In genomic region chr3:89843148-89843547, GRCm38 (mm10) we compare ENCODE assay signal across 9 mouse cellular contexts. TPM values are rescaled to one million over a fixed set of nuclear protein-coding genes. Genes with fewer than 3 reads are reported as not detected.
DNase-seq lines count a peak whose midpoint lies in the region; ATAC-seq and TF ChIP-seq lines count a peak whose summit lies in the region.
"Had no signal": no experiment of that assay in that cellular context is flagged by ENCODE, and none has a peak within 500 bp of the region (broad histone marks: within the 10 kb centered on the region; RNA-seq: fewer than 3 reads in every experiment).

No protein-coding gene starts in this region.

- peaks cover 19% of the 10 kb centered on the region; the same call in 1 of the 2 replicates for H3K36me3 ChIP-seq in heart, embryonic 13.5 days
- no peaks in the 10 kb centered on the region for H3K36me3 ChIP-seq in liver, adult 2 months (ENCODE audit: control insufficient read depth, insufficient read depth, low read length)
- H3K36me3 ChIP-seq in spleen, adult 2 months (ENCODE audit: control insufficient read depth, insufficient read depth, low read length), result no peaks in the 10 kb centered on the region
- no peaks in the 10 kb centered on the region for H3K36me3 ChIP-seq in forebrain, embryonic 13.5 days (ENCODE audit: poor library complexity, severe bottlenecking)
- H3K36me3 ChIP-seq: embryonic facial prominence, embryonic 12.5 days had no signal

- peak; percentile 47 to 51 for DNase-seq in B cell, adult 2 months
- DNase-seq in MEL-GATA-1-ER (ENCODE audit: extremely low read depth, low read depth), result peak; percentile 96
- DNase-seq in liver, adult 2 months (ENCODE audit: extremely low read depth, low read depth, low spot score), result peak; percentile 31
- DNase-seq in spleen, adult 2 months (ENCODE audit: low read depth in 1 of 2, low spot score in 2 of 2), result peak; percentile 27 to 50
- no peak for DNase-seq in cerebellum, adult 2 months
- no peak for DNase-seq in right cerebral cortex, postnatal 36 days (ENCODE audit: low spot score in 2 of 2)

- H3K79me2 ChIP-seq in liver, adult 2 months (ENCODE audit: control insufficient read depth, insufficient read depth, low read length), result no peaks in the 10 kb centered on the region

- peak overlapping the region; percentile 54 for H3K27ac ChIP-seq in heart, embryonic 13.5 days (replicated peaks)
- peak overlapping the region; percentile 26; the same call in 1 of the 2 replicates for H3K27ac ChIP-seq in liver, adult 2 months (replicated peaks; ENCODE audit: insufficient read depth, low read depth, low read length)
- no peak overlapping the region for H3K27ac ChIP-seq in spleen, adult 2 months (ENCODE audit: insufficient read depth, low read length)
- H3K27ac ChIP-seq in forebrain, embryonic 13.5 days, result no peak overlapping the region
- no peak overlapping the region for H3K27ac ChIP-seq in cerebellum, adult 2 months (ENCODE audit: insufficient read depth, low read length)
- H3K27ac ChIP-seq: embryonic facial prominence, embryonic 12.5 days had no signal

- TF ChIP-seq CTCF in liver, adult 2 months (IDR thresholded peaks at IDR 0.05; ENCODE audit: low read depth, low read length), result peak; percentile 19; the same call in 1 of the 2 replicates
- TF ChIP-seq CTCF in spleen, adult 2 months (IDR thresholded peaks at IDR 0.05; ENCODE audit: extremely low read depth, insufficient read depth, insufficient read length, insufficient replicate concordance), result peak; percentile 21; the same call in 1 of the 2 replicates
- TF ChIP-seq CTCF in cerebellum, adult 2 months (IDR thresholded peaks at IDR 0.05; ENCODE audit: borderline replicate concordance, insufficient read depth, low read depth, low read length), result no peak

- H3K27me3 ChIP-seq in heart, embryonic 13.5 days (replicated peaks), result no peaks in the 10 kb centered on the region
- no peaks in the 10 kb centered on the region for H3K27me3 ChIP-seq in liver, adult 2 months (ENCODE audit: control insufficient read depth, insufficient read depth, low read length)
- no peaks in the 10 kb centered on the region for H3K27me3 ChIP-seq in spleen, adult 2 months (ENCODE audit: control insufficient read depth, insufficient read depth, low read length)
- H3K27me3 ChIP-seq in forebrain, embryonic 13.5 days, result no peaks in the 10 kb centered on the region
- H3K27me3 ChIP-seq in cerebellum, adult 2 months (ENCODE audit: control insufficient read depth, insufficient read depth, low read length), result no peaks in the 10 kb centered on the region
- H3K27me3 ChIP-seq: embryonic facial prominence, embryonic 12.5 days had no signal

- no peaks in the 10 kb centered on the region for H3K9me3 ChIP-seq in heart, embryonic 13.5 days
- 0 out of 2 replicates have a peak, but pooled peaks cover 3% of the 10 kb centered on the region for H3K9me3 ChIP-seq in forebrain, embryonic 13.5 days (replicated peaks)
- H3K9me3 ChIP-seq: embryonic facial prominence, embryonic 12.5 days had no signal

- WGBS in heart, embryonic 13.5 days, result 38% methylated on average over 9 of the region's 9 CpGs
- 63% methylated on average over 9 of the region's 9 CpGs for WGBS in liver, adult 2 months
- 8% methylated on average over 9 of the region's 9 CpGs for WGBS in spleen, adult 2 months
- 68% methylated on average over 9 of the region's 9 CpGs for WGBS in forebrain, embryonic 13.5 days
- WGBS in cerebellum, adult 2 months, result 73% methylated on average over 9 of the region's 9 CpGs

- ATAC-seq in heart, embryonic 13.5 days (ENCODE audit: extremely low read depth, insufficient number of reproducible peaks, low FRiP score, low TSS enrichment), result no peak; the same call in 1 of the 2 replicates
- ATAC-seq in forebrain, embryonic 13.5 days, result no peak

- no peak overlapping the region for H3K9ac ChIP-seq in heart, embryonic 13.5 days
- no peak overlapping the region for H3K9ac ChIP-seq in liver, adult 2 months (ENCODE audit: low read depth, low read length)
- H3K9ac ChIP-seq in forebrain, embryonic 13.5 days, result no peak overlapping the region
- H3K9ac ChIP-seq: embryonic facial prominence, embryonic 12.5 days had no signal

- H3K4me3 ChIP-seq in heart, embryonic 13.5 days, result no peak overlapping the region
- H3K4me3 ChIP-seq in liver, adult 2 months (ENCODE audit: insufficient read depth, low read depth, low read length), result no peak overlapping the region
- H3K4me3 ChIP-seq in spleen, adult 2 months (ENCODE audit: extremely low read depth, insufficient read depth, insufficient read length), result no peak overlapping the region
- H3K4me3 ChIP-seq in forebrain, embryonic 13.5 days, result no peak overlapping the region
- no peak overlapping the region for H3K4me3 ChIP-seq in cerebellum, adult 2 months (replicated peaks; ENCODE audit: insufficient read depth, low read depth, low read length)
- H3K4me3 ChIP-seq: embryonic facial prominence, embryonic 12.5 days had no signal

- no peak for TF ChIP-seq POLR2A in liver, adult 2 months (IDR thresholded peaks at IDR 0.05; ENCODE audit: extremely low read depth, insufficient read depth, low read length)
- no peak for TF ChIP-seq POLR2A in spleen, adult 2 months (IDR thresholded peaks at IDR 0.05; ENCODE audit: low read depth, low read length)
- no peak for TF ChIP-seq POLR2A in cerebellum, adult 2 months (IDR thresholded peaks at IDR 0.05; ENCODE audit: borderline replicate concordance, insufficient read depth, low read length)

- no peak overlapping the region for H3K4me2 ChIP-seq in heart, embryonic 13.5 days
- no peak overlapping the region for H3K4me2 ChIP-seq in forebrain, embryonic 13.5 days
- H3K4me2 ChIP-seq: embryonic facial prominence, embryonic 12.5 days had no signal

- peaks cover 4% of the 10 kb centered on the region for H3K4me1 ChIP-seq in heart, embryonic 13.5 days
- peaks cover 4% of the 10 kb centered on the region; the same call in 1 of the 2 replicates for H3K4me1 ChIP-seq in liver, adult 2 months (ENCODE audit: control insufficient read depth, insufficient read depth, low read length)
- peaks cover 6% of the 10 kb centered on the region; the same call in 1 of the 2 replicates for H3K4me1 ChIP-seq in spleen, adult 2 months (ENCODE audit: control insufficient read depth, insufficient read depth, insufficient read length)
- no peaks in the 10 kb centered on the region for H3K4me1 ChIP-seq in forebrain, embryonic 13.5 days
- H3K4me1 ChIP-seq in cerebellum, adult 2 months (ENCODE audit: control insufficient read depth, insufficient read depth, low read length), result no peaks in the 10 kb centered on the region
- H3K4me1 ChIP-seq: embryonic facial prominence, embryonic 12.5 days had no signal

RNA-seq across cellular contexts. Expression of gene She, which starts 12.0 kb away (rescaled TPM):
- polyA plus RNA-seq in heart, embryonic 13.5 days (2015; fragmentation: Nextera tagmentation; extraction: Ambion mirVana), result 6.2 and 6.8 TPM in 2 replicates
- total RNA-seq in liver, adult 2 months (2014; rRNA removed), result 2.3 and 2.5 TPM in 2 replicates
- polyA plus RNA-seq in liver, adult 2 months (2012; rRNA removed), result 0.78 TPM in 2 replicates
- polyA plus RNA-seq in spleen, adult 2 months (2012; rRNA removed), result 1.1 TPM in 2 replicates
- polyA plus RNA-seq in forebrain, embryonic 13.5 days (2015; fragmentation: Nextera tagmentation; extraction: Ambion mirVana), result 1.2 TPM in 2 replicates
- polyA plus RNA-seq in cerebellum, adult 2 months (2012; rRNA removed), result 1.7 and 1.9 TPM in 2 replicates

Comparison
In these comparisons a context has a peak if more than half of its experiments do, and no peak if none do; other contexts are left out.
1. DNase-seq: peak in B cell, adult 2 months (2 of 2), MEL-GATA-1-ER (single experiment), liver, adult 2 months (single experiment) and spleen, adult 2 months (2 of 2); none in cerebellum, adult 2 months (0 of 2) and right cerebral cortex, postnatal 36 days (0 of 2).
2. H3K27ac ChIP-seq: peak in heart, embryonic 13.5 days (single experiment) and liver, adult 2 months (single experiment); none in spleen, adult 2 months (single experiment), forebrain, embryonic 13.5 days (single experiment) and cerebellum, adult 2 months (single experiment).